Mouse (Mus musculus): Measurements from ENCODE around the gene Ednrb.

GRCm38 (mm10) chr14:103769319-103770245, 74.6 kb downstream of the Ednrb start:
- TF ChIP-seq CTCF (IDR thresholded peaks at IDR 0.05) (no peak), EP300 (IDR thresholded peaks at IDR 0.05) (no peak)

Measured in lung, postnatal 0 days (tissue).